Mouse (Mus musculus) heart, embryonic 10.5 days (tissue): Measurements from ENCODE around the gene Fxyd2. TPM values are rescaled to one million over a fixed set of nuclear protein-coding genes. Genes with fewer than 3 reads are reported as not detected.

Experiments used
- DNase-seq: peaks from one replicate; pipeline ENCODE4 v3.0.0-alpha.2; 2017; ENCODE audit warnings: low spot score
- H3K27ac ChIP-seq: fragments of 300-500 bp; sonication (generic); 2 replicates; pipeline ENCODE4 v1.5.1; 2016; ENCODE audit warnings: mild to moderate bottlenecking
- H3K27me3 ChIP-seq: fragments of 300-500 bp; sonication (generic); 2 replicates; pipeline ENCODE4 v1.6.1; 2016; ENCODE audit warnings: mild to moderate bottlenecking; ENCODE audit not compliant: poor library complexity, insufficient read depth, severe bottlenecking
- H3K36me3 ChIP-seq: fragments of 300-500 bp; sonication (generic); 2 replicates; pipeline ENCODE4 v1.6.1; 2016; ENCODE audit warnings: mild to moderate bottlenecking, moderate library complexity
- H3K4me1 ChIP-seq: fragments of 300-500 bp; sonication (generic); 2 replicates; pipeline ENCODE4 v1.6.1; 2016; ENCODE audit warnings: mild to moderate bottlenecking
- H3K4me3 ChIP-seq: fragments of 300-500 bp; sonication (generic); 2 replicates; pipeline ENCODE4 v1.5.1; 2016; ENCODE audit warnings: mild to moderate bottlenecking, moderate library complexity
- H3K9me3 ChIP-seq: fragments of 300-500 bp; sonication (generic); 2 replicates; pipeline ENCODE4 v1.6.1; 2016; ENCODE audit warnings: mild to moderate bottlenecking, moderate library complexity
- WGBS: fragments of 180-500 bp; shearing (Covaris S2); methylation state at CpG from one replicate; pipeline ENCODE4 v1.1.7; 2016; 5-methylcytosine and 5-hydroxymethylcytosine counted together
- polyA plus RNA-seq: library from polyadenylated mRNA; unstranded; fragments of >200 nt; fragmentation: Nextera tagmentation; extraction: Ambion mirVana; gene quantifications from 2 replicates; pipeline ENCODE4 v1.2.1, GENCODE M21; 2016

The Fxyd2 gene
- polyA plus RNA-seq, 1 experiment from 2014 or later: 1.2 TPM

DNA sequence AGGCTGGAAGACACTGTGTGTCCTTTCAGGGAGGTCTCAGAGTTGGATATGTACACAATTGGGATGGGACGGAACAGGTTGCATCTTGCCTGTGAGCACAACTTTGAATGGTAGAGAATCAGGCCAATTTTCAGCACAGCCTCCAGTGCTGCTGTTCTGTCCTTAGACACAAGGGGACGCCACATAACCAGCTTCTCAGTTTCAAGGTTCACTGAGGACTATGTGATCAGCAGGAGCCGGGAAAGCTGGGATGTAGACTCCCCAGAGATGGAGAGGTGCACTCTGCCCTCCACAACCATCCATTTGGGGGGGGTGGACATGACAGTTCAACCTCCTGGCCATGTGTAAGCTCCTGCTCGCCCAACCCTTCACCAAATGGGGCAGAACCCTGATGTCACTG, 16.4 kb downstream of the Fxyd2 start:
- 42% methylated on average over 4 of the region's 4 CpGs for WGBS
- Histone ChIP-seq H3K36me3 (no peaks in the 10 kb centered on the region), H3K9me3 (no peaks in the 10 kb centered on the region), H3K4me1 (no peaks in the 10 kb centered on the region), H3K4me3 (no peak overlapping the region), H3K27ac (no peak overlapping the region), H3K27me3 (peaks cover 48% of the 10 kb centered on the region)
- DNase-seq: no peak

DNA sequence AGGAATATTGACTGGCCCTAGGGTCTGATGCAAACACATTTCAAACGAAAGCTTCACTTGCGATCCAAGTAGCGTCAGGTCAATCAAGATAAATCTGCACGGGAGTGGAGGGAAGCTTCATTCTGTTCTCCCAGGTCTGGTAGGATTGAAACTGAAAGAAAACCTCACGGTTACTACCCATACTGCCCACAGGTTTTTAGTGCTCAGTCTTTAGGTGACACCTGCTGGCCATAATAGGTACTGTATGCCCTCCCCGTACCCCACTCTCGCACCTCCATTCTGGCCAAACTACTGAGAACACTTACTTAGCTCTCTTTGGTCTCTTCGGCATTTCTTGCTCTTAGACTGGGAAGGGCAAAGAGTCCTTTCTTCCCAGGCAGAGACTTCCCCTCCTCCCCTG, 17.8 kb downstream of the Fxyd2 start:
- no peaks in the 10 kb centered on the region for H3K36me3 ChIP-seq
- 27% methylated on average over 8 of the region's 8 CpGs for WGBS
- H3K27me3 ChIP-seq: peaks cover 47% of the 10 kb centered on the region
- no peaks in the 10 kb centered on the region for H3K4me1 ChIP-seq
- no peaks in the 10 kb centered on the region for H3K9me3 ChIP-seq
- H3K27ac ChIP-seq: no peak overlapping the region
- no peak for DNase-seq
- no peak overlapping the region for H3K4me3 ChIP-seq

DNA sequence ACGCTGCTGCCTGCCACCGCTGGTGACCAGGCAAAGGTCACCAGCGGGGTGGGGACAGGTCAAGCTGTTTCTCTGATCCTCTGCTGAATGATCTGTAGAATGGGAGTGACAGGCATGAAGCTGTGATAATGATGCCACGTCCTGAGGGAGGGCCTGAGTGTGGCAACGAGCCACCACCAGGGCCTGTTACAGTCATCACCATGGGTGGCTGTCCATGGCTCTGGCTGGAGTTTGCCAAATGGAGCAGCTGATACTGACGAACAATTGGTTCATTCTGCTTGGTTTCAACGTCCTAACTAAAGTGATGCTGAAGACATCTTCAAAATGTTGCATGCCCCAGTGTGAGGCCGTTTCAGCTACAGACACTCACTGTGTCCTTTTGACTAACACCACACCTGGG, 18.8 kb downstream of the Fxyd2 start:
- no peak for DNase-seq
- H3K4me1 ChIP-seq: no peaks in the 10 kb centered on the region
- no peak overlapping the region for H3K27ac ChIP-seq
- no peaks in the 10 kb centered on the region for H3K9me3 ChIP-seq
- no peaks in the 10 kb centered on the region for H3K36me3 ChIP-seq
- peaks cover 46% of the 10 kb centered on the region for H3K27me3 ChIP-seq
- WGBS: 55% methylated on average over 8 of the region's 8 CpGs
- H3K4me3 ChIP-seq: no peak overlapping the region

DNA sequence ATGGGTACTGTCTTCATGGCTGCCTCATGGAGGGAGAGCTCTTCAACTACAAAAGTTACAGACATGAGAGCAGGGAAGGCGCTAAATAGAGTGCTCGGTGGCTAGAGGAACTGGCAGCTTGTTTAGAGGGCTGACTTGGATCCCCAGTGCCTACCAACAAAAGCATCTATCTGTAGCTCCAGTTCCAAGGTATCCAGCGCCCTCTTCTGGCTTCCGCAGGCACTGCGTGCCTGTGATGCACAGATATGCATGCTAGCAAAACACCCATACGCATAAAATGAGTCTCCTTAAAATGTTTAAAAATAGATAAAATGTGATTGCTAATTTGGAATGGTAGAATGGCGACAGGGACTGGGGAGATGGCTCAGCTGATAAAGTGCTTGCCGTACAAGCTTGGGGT, 21.7 kb downstream of the Fxyd2 start:
- Histone ChIP-seq H3K4me1 (no peaks in the 10 kb centered on the region), H3K9me3 (no peaks in the 10 kb centered on the region), H3K4me3 (no peak overlapping the region), H3K27ac (no peak overlapping the region), H3K36me3 (no peaks in the 10 kb centered on the region), H3K27me3 (peaks cover 58% of the 10 kb centered on the region)
- no peak for DNase-seq
- 54% methylated on average over 8 of the region's 8 CpGs for WGBS

DNA sequence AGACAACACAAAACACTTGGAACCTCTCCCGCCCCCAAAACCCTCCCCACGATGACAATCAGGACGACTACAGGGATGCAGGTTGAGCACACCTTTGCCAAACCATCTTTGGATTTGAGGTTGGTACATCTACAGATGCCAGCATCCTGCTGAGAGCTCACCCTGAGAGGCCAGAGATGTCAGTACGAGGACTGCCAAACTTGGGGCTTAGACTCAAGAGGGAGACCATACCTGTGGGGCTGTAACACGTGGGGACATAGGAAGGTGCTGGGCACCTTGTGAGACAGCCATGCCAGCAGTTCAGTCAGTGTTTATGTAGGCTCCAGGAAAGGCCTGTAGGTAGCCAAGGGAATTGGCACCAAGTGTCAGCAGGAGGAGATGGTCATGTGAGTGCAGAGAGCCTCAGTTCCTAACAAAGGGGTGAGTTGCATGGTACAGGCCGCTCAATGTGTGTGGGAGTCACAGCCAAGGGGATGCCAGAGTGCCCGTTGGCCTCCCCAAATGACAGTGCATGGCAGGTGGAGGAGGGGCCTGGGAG, 23.4 kb downstream of the Fxyd2 start:
- H3K9me3 ChIP-seq: no peaks in the 10 kb centered on the region
- no peak overlapping the region for H3K27ac ChIP-seq
- H3K36me3 ChIP-seq: no peaks in the 10 kb centered on the region
- peaks cover 66% of the 10 kb centered on the region for H3K27me3 ChIP-seq
- H3K4me1 ChIP-seq: peaks cover 7% of the 10 kb centered on the region
- no peak overlapping the region for H3K4me3 ChIP-seq
- WGBS: 70% methylated on average over 7 of the region's 7 CpGs
- DNase-seq: no peak

DNA sequence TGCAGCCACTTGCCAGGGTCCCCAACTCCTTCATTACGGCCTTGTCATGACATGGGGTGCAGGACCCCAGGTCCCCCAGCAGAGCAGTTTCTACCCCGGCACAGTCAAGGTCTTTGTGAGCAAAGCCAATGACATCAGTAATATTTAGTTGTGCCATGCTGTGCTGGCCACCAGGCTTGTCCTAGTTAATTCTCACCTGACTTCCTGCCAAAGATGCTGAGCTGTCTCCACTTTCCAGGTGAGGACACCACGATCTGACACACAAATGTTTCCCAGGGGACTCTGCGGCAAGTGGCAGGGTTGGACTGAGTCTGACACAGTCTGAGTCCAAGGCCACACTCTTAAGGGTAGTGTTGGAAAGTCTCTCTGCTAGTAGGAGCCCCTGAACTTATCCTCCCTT, 27.0 kb downstream of the Fxyd2 start, which contains the start of gene Dscaml1:
TSS of gene Dscaml1 (plus strand) at position 173 of the 400 bp plus-strand sequence.
- no peak within 1 kb of the TSS for H3K4me3 ChIP-seq

DNA sequence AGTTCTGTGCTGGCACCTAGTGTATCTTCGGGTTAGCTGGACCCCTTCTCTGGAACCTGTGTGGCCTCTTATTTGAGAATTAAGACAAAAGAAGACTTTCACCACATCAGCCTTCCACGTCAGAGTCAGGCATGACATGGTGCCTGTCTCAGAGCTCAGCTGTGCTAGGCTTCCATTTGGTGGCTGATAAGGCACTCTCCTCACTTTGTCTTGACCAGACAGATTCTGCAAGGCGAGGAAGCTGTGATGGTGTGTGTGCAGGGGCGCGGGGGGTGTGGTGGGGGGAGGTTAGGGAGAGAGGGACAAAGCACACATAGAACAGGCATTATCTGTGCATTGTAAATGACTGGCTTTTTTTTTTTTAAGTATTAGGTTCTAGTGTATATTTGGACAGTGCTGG, 29.9 kb downstream of the Fxyd2 start:
- H3K27ac ChIP-seq: no peak overlapping the region
- DNase-seq: no peak
- 9% methylated on average over 5 of the region's 5 CpGs for WGBS
- peaks cover 26% of the 10 kb centered on the region for H3K4me1 ChIP-seq
- no peaks in the 10 kb centered on the region for H3K9me3 ChIP-seq
- H3K4me3 ChIP-seq: no peak overlapping the region; the same call in 1 of the 2 replicates
- peaks cover 85% of the 10 kb centered on the region for H3K27me3 ChIP-seq
- no peaks in the 10 kb centered on the region for H3K36me3 ChIP-seq

More for the DNA sequence above, 27.0 kb downstream of the Fxyd2 start, which contains the start of gene Dscaml1:
- no peak for DNase-seq
- peaks cover 72% of the 10 kb centered on the region for H3K27me3 ChIP-seq
- peaks cover 26% of the 10 kb centered on the region for H3K4me1 ChIP-seq
- no peaks in the 10 kb centered on the region for H3K36me3 ChIP-seq
- no peaks in the 10 kb centered on the region for H3K9me3 ChIP-seq
- WGBS: 76% methylated on average over 4 of the region's 4 CpGs
- H3K27ac ChIP-seq: no peak within 1 kb of the TSS

DNA sequence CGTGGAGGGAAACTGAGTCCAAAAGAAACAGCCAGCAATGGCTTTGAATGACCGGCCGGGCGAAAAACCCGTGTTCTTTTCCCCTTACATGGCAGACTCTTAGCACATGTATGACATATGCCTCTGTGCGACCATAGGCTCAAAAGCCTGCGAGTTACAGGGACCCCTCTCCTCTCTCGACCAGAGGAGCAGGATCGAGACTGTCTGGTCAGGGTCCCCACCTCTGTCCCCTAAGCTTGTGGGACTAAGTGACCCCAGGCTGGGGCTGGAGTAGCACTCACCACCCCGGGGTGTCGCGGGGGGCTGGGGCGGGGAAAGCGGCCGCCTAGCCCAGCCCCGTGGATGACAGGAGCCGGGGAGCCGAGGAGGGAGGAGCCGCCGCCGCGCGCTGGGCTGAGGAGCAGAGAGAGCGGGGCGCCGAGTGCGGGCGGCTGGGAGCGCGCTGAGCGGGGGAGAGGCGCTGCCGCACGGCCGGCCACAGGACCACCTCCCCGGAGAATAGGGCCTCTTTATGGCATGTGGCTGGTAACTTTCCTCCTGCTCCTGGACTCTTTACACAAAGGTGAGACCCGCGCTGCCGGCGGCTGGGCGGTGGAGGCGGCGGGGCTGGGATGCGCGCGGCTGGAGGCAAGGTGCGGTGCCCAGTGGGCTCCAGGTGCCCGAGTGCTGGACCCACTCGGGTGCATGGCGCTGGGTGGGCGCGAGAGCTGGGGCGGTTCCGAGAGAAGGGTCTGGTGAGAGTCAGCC, 30.7 kb downstream of the Fxyd2 start:
- H3K36me3 ChIP-seq: no peaks in the 10 kb centered on the region
- H3K27ac ChIP-seq: no peak overlapping the region; the same call in 1 of the 2 replicates
- H3K9me3 ChIP-seq: no peaks in the 10 kb centered on the region
- peaks cover 90% of the 10 kb centered on the region for H3K27me3 ChIP-seq
- no peak for DNase-seq
- H3K4me1 ChIP-seq: peaks cover 26% of the 10 kb centered on the region
- WGBS: 1% methylated on average over 49 of the region's 54 CpGs
- peak overlapping the region; percentile 60 for H3K4me3 ChIP-seq

DNA sequence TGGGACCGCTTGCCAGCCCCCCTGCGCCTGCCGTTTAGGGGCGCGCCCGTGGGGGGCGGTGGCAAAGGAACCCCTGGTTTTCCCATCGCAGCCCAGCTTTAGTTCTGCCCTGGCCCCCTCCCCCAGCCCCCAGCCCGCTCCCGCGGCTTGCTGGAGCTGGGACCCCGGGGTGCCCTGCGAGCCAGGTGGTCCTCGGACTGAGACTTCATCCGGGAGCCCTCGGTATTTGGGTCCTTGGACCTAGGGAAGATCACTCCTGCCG, 31.2 kb downstream of the Fxyd2 start:
- Histone ChIP-seq H3K9me3 (no peaks in the 10 kb centered on the region), H3K36me3 (no peaks in the 10 kb centered on the region), H3K4me3 (peak overlapping the region; percentile 60), H3K27ac (no peak overlapping the region; the same call in 1 of the 2 replicates), H3K27me3 (peaks cover 93% of the 10 kb centered on the region), H3K4me1 (peaks cover 26% of the 10 kb centered on the region)
- WGBS: 2% methylated on average over 16 of the region's 17 CpGs
- no peak for DNase-seq

DNA sequence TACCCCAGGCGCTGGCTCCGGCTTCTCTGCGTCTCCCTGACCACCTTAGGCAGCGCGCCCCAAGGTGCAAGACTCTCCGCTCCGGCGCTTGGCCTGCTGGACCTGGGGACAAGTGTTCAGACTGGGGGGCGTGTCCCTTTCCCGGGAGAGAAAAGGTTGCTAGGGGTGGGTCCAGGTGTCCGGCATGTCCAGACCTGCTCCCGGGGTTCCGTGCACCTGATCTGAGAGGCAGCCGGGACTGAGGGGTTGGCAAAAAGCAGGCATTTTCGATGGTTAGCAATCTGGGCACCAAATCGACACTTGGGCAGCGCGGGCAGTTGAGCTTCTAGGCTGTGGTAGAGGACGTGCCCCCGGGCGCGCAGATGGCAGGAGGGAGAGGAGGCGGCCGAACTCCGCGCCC, 31.7 kb downstream of the Fxyd2 start:
- WGBS: 6% methylated on average over 26 of the region's 26 CpGs

DNA sequence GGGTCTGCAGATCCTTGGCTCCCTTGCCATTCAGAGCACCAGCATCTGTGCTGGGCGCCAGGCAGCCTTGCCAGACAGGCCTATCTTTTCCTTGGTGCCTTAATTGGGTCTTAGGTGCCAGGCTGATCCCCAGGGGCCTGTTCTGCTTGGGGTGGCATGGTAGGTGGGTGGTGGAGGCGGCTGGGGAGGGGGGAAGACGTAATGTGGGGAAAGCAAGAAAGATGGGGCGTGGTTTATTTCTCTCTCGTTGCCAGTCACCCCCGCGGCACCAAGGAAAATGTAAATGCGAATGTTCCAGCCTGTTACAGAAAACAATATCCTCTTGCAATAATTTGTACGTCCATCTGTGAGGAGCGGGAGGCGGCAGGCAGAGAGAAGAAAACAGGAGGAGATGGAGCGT, 33.2 kb downstream of the Fxyd2 start:
- Histone ChIP-seq H3K4me3 (no peak overlapping the region), H3K27ac (no peak overlapping the region), H3K27me3 (peaks cover 89% of the 10 kb centered on the region), H3K9me3 (no peaks in the 10 kb centered on the region), H3K36me3 (no peaks in the 10 kb centered on the region), H3K4me1 (peaks cover 19% of the 10 kb centered on the region)
- WGBS: 72% methylated on average over 12 of the region's 12 CpGs
- no peak for DNase-seq

More for the DNA sequence above, 31.7 kb downstream of the Fxyd2 start:
- Histone ChIP-seq H3K4me1 (peaks cover 26% of the 10 kb centered on the region), H3K9me3 (no peaks in the 10 kb centered on the region), H3K36me3 (no peaks in the 10 kb centered on the region), H3K27me3 (peaks cover 93% of the 10 kb centered on the region), H3K4me3 (peak overlapping the region; percentile 60), H3K27ac (no peak overlapping the region)
- DNase-seq: no peak

DNA sequence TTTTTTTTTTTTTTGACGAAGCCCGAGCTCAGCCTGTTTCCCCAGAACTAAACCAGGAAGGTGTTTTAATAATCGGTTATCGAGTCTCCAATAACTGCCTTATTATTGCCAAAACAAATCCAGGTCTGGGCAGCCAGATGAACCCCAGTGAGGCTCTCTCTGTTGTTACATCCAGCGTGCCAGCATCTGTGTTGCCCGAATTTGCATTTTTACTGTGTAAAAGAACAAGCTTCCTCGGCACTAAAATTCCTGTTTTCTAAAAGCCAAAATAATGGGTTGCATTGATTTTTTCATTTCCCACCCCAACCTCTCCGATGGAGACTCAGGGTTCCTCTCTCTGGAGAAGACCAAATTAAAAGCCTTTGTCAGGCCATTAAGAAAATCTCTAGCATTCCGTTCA, 33.6 kb downstream of the Fxyd2 start:
- Histone ChIP-seq H3K27me3 (peaks cover 84% of the 10 kb centered on the region), H3K27ac (no peak overlapping the region), H3K4me3 (no peak overlapping the region), H3K9me3 (no peaks in the 10 kb centered on the region), H3K36me3 (no peaks in the 10 kb centered on the region), H3K4me1 (peaks cover 19% of the 10 kb centered on the region)
- no peak for DNase-seq
- WGBS: 79% methylated on average over 9 of the region's 9 CpGs

DNA sequence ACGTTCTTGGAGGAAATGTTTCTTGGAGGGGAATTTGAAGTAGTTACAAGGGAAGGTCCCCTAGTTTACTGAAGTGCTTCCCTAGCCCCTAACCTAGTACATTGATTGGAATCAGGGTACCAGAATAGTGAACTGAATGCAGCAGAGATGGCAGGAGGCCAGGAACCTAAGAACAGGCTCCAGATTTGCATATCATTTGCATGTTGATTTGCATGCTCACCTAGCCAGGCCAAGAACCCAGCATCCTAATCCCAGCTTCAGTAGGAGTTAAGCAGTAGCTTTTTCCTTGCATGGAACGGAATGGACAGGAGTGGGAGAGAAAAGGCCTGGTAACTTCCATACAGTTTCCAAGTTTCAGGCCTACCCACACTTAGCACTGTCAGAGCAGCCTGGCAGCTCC, 34.7 kb downstream of the Fxyd2 start:
- 82% methylated on average over 2 of the region's 2 CpGs for WGBS
- Histone ChIP-seq H3K36me3 (no peaks in the 10 kb centered on the region), H3K9me3 (no peaks in the 10 kb centered on the region), H3K27me3 (peaks cover 74% of the 10 kb centered on the region), H3K27ac (no peak overlapping the region), H3K4me3 (no peak overlapping the region), H3K4me1 (peaks cover 19% of the 10 kb centered on the region)
- no peak for DNase-seq

DNA sequence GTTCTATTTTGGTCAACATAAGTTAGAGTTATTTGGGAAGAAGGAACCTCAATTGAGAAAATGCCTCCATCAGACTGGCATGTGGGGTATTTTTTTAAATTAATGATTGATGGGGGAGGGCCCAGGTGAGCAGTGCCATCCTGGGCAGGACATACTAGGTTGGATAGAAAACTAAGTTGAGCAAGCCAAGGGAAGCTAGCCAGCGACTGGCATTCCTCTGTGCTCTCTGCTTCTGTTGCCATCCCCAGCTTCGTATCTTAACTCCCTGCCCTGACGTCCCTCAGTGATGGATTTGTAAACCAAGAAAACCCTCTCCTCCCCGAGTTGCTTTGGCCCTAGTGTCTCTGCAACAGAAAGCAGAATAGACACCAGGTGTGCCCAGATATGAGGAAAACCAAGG, 39.6 kb downstream of the Fxyd2 start:
- H3K4me1 ChIP-seq: no peaks in the 10 kb centered on the region; the same call in 1 of the 2 replicates
- no peak overlapping the region for H3K4me3 ChIP-seq
- H3K36me3 ChIP-seq: no peaks in the 10 kb centered on the region
- 74% methylated on average over 4 of the region's 4 CpGs for WGBS
- H3K27ac ChIP-seq: no peak overlapping the region
- no peaks in the 10 kb centered on the region for H3K9me3 ChIP-seq
- peaks cover 70% of the 10 kb centered on the region for H3K27me3 ChIP-seq
- no peak for DNase-seq
